ENCODE assay signal across 8 mouse cellular contexts in the genomic region with DNA sequence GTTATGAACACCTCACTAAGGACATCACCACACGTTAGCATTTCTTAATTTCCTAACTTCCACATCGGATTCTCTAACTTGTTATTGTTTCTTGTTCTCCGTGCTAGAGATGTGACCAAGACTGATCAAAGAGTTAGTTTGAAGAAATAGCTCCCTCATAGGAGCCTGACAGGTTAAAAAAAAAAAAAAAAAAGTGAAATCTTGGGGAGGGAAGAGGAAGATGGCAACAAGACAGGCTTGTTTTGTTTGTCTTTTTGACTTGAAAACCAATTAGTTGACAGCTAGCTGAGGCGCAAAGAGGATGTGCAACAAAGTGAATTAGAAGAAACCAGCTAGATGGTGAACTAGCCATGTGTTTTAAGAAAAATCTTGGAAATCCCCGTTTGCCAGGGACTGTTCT. TPM values are rescaled to one million over a fixed set of nuclear protein-coding genes. Genes with fewer than 3 reads are reported as not detected.
DNase-seq lines count a peak whose midpoint lies in the region; ATAC-seq and TF ChIP-seq lines count a peak whose summit lies in the region.

No protein-coding gene starts in this region.

- DNase-seq in layer of hippocampus, adult 2 months (ENCODE audit: low spot score in 2 of 2) = no peak
- no peak for DNase-seq in layer of hippocampus, adult 9-10 months (ENCODE audit: low spot score)
- no peak for DNase-seq in hindbrain, postnatal 0 days (ENCODE audit: low spot score)
- no peak for DNase-seq in midbrain, postnatal 0 days (ENCODE audit: low spot score)
- no peak for DNase-seq in gastrocnemius, postnatal 14 days
- no peak for DNase-seq in right cerebral cortex, postnatal 36 days (ENCODE audit: low spot score in 2 of 2)
- no peak for DNase-seq in cerebellum, postnatal 4 days (ENCODE audit: low spot score in 2 of 2)

- no peaks in the 10 kb centered on the region for H3K36me3 ChIP-seq in hindbrain, postnatal 0 days (ENCODE audit: insufficient read depth, low read length)
- no peaks in the 10 kb centered on the region for H3K36me3 ChIP-seq in midbrain, postnatal 0 days (ENCODE audit: insufficient read depth, low read length)

- H3K9me3 ChIP-seq in hindbrain, postnatal 0 days (ENCODE audit: low read length) = no peaks in the 10 kb centered on the region
- H3K9me3 ChIP-seq in midbrain, postnatal 0 days (ENCODE audit: low read length) = no peaks in the 10 kb centered on the region

- H3K4me1 ChIP-seq in brown adipose tissue, adult 24 weeks (ENCODE audit: control insufficient read depth, insufficient read depth, insufficient read length, low read length) = no peaks in the 10 kb centered on the region
- peaks cover 11% of the 10 kb centered on the region; the same call in 1 of the 2 replicates for H3K4me1 ChIP-seq in hindbrain, postnatal 0 days (ENCODE audit: insufficient read depth, low read length)
- no peaks in the 10 kb centered on the region for H3K4me1 ChIP-seq in midbrain, postnatal 0 days (ENCODE audit: insufficient read depth, low read length)

- peak overlapping the region; percentile 96 for H3K27ac ChIP-seq in layer of hippocampus, adult 2 months
- H3K27ac ChIP-seq in brown adipose tissue, adult 24 weeks (replicated peaks; ENCODE audit: low read depth, low read length) = no peak overlapping the region
- no peak overlapping the region for H3K27ac ChIP-seq in hindbrain, postnatal 0 days
- no peak overlapping the region for H3K27ac ChIP-seq in midbrain, postnatal 0 days (ENCODE audit: low read depth, low read length)

- H3K9ac ChIP-seq in hindbrain, postnatal 0 days (replicated peaks; ENCODE audit: low read length) = peak overlapping the region; percentile 52; the same call in 1 of the 2 replicates
- no peak overlapping the region for H3K9ac ChIP-seq in midbrain, postnatal 0 days (replicated peaks; ENCODE audit: low read length, poor library complexity, severe bottlenecking)

- WGBS in hindbrain, postnatal 0 days = 34% methylated on average over 5 of the region's 5 CpGs
- 29% methylated on average over 5 of the region's 5 CpGs for WGBS in midbrain, postnatal 0 days

- no peak for ATAC-seq in hindbrain, postnatal 0 days
- no peak for ATAC-seq in midbrain, postnatal 0 days (ENCODE audit: low FRiP score)

- intact Hi-C loops in gastrocnemius, postnatal 14 days (cut with DNase I; ENCODE audit: low total_unique reads) = no loop called here

- TF ChIP-seq CTCF in layer of hippocampus, adult 2 months (conservative IDR thresholded peaks at IDR 0.05) = no peak
- no peak for TF ChIP-seq CTCF in hindbrain, postnatal 0 days (IDR thresholded peaks at IDR 0.05; ENCODE audit: low read depth)
- TF ChIP-seq CTCF in midbrain, postnatal 0 days (IDR thresholded peaks at IDR 0.05) = no peak

- no peaks in the 10 kb centered on the region for H3K27me3 ChIP-seq in hindbrain, postnatal 0 days (ENCODE audit: insufficient read depth, low read length)
- H3K27me3 ChIP-seq in midbrain, postnatal 0 days (ENCODE audit: insufficient read depth, low read length) = no peaks in the 10 kb centered on the region

- H3K4me3 ChIP-seq in layer of hippocampus, adult 2 months = peak overlapping the region; percentile 85
- H3K4me3 ChIP-seq in brown adipose tissue, adult 24 weeks (ENCODE audit: insufficient read depth, low read depth, low read length) = peak overlapping the region; percentile 69
- peak overlapping the region; percentile 50 for H3K4me3 ChIP-seq in hindbrain, postnatal 0 days (ENCODE audit: low read length)
- peak overlapping the region; percentile 61 for H3K4me3 ChIP-seq in midbrain, postnatal 0 days (ENCODE audit: low read depth, low read length)

- peak overlapping the region; percentile 85 for H3K4me2 ChIP-seq in hindbrain, postnatal 0 days (ENCODE audit: low read depth, low read length)
- peak overlapping the region; percentile 55 for H3K4me2 ChIP-seq in midbrain, postnatal 0 days (ENCODE audit: low read depth, low read length, poor library complexity, severe bottlenecking)

RNA-seq across cellular contexts. Expression of gene Echdc1, which starts 0.9 kb away (rescaled TPM):
- total RNA-seq in layer of hippocampus, adult 2 months (2021) = 10 to 100 TPM; 32.9 to 33.5 TPM
- 274 and 368 TPM in 2 replicates for polyA plus RNA-seq in brown adipose tissue, adult 24 weeks (2012; ENCODE audit: insufficient read depth, insufficient read length, missing spikeins)
- 11.4 and 15.1 TPM in 2 replicates for total RNA-seq in hindbrain, postnatal 0 days (2014; rRNA removed)
- polyA plus RNA-seq in hindbrain, postnatal 0 days (2015; fragmentation: Nextera tagmentation; extraction: Ambion mirVana) = 33.7 and 37.1 TPM in 2 replicates
- total RNA-seq in midbrain, postnatal 0 days (2014; rRNA removed) = 11.4 and 15.3 TPM in 2 replicates
- 26.2 and 28.6 TPM in 2 replicates for polyA plus RNA-seq in midbrain, postnatal 0 days (2015; fragmentation: Nextera tagmentation; extraction: Ambion mirVana)
- total RNA-seq in gastrocnemius, postnatal 14 days (2021) = 10 to 100 TPM; 26.1 to 27.1 TPM

RNA-seq across cellular contexts. Expression of gene Rnf146, which starts 48.3 kb away (rescaled TPM):
- total RNA-seq in layer of hippocampus, adult 2 months (2021) = 100 to 1,000 TPM in 1 of 2 experiments, 10 to 100 TPM in 1; 99.6 to 103 TPM
- polyA plus RNA-seq in brown adipose tissue, adult 24 weeks (2012; ENCODE audit: insufficient read depth, insufficient read length, missing spikeins) = 21.6 and 33.1 TPM in 2 replicates
- total RNA-seq in hindbrain, postnatal 0 days (2014; rRNA removed) = 43.0 and 47.2 TPM in 2 replicates
- 56.3 and 61.7 TPM in 2 replicates for polyA plus RNA-seq in hindbrain, postnatal 0 days (2015; fragmentation: Nextera tagmentation; extraction: Ambion mirVana)
- total RNA-seq in midbrain, postnatal 0 days (2014; rRNA removed) = 45.2 and 57.0 TPM in 2 replicates
- polyA plus RNA-seq in midbrain, postnatal 0 days (2015; fragmentation: Nextera tagmentation; extraction: Ambion mirVana) = 58.1 and 62.6 TPM in 2 replicates
- total RNA-seq in gastrocnemius, postnatal 14 days (2021) = 10 to 100 TPM; 40.0 to 42.9 TPM
